Mouse (Mus musculus): ENCODE data around the gene R3hdml.

GRCm38 (mm10) chr2:163449276-163449675, 42.8 kb upstream of the R3hdml start:
- TF ChIP-seq CTCF (IDR thresholded peaks at IDR 0.05; ENCODE audit: low read depth, low read length) (no peak), POLR2AphosphoS5 (IDR thresholded peaks at IDR 0.05; ENCODE audit: insufficient replicate concordance, low read depth, low read length) (no peak)

Data from G1E (cell line).